Mouse (Mus musculus) neural tube, embryonic 12.5 days (tissue): ENCODE data around the gene Tph2. TPM values are rescaled to one million over a fixed set of nuclear protein-coding genes. Genes with fewer than 3 reads are reported as not detected.

Source experiments
- ATAC-seq: fragments of 200-750 bp; cut with Nextera tagmentation; 2 replicates; pipeline ENCODE4 v1.8.0; 2017; ENCODE audit warnings: low read depth, mild to moderate bottlenecking, moderate TSS enrichment, moderate library complexity; ENCODE audit not compliant: low FRiP score
- H3K27ac ChIP-seq: fragments of 300-500 bp; sonication (generic); 2 replicates; pipeline ENCODE4 v1.5.1; 2016
- H3K27me3 ChIP-seq: fragments of 300-500 bp; sonication (generic); replicated peaks from 2 replicates; pipeline ENCODE4 v1.6.1; 2016; ENCODE audit warnings: mild to moderate bottlenecking
- H3K36me3 ChIP-seq: fragments of 300-500 bp; sonication (generic); 2 replicates; pipeline ENCODE4 v1.6.1; 2016; ENCODE audit warnings: mild to moderate bottlenecking
- H3K4me1 ChIP-seq: fragments of 300-500 bp; sonication (generic); 2 replicates; pipeline ENCODE4 v1.6.1; 2016
- H3K4me2 ChIP-seq: fragments of 300-500 bp; sonication (generic); replicated peaks from 2 replicates; pipeline ENCODE4 v1.6.1; 2016; ENCODE audit warnings: mild to moderate bottlenecking
- H3K4me3 ChIP-seq: fragments of 300-500 bp; sonication (generic); 2 replicates; pipeline ENCODE4 v1.5.1; 2016
- H3K9ac ChIP-seq: fragments of 300-500 bp; sonication (generic); 2 replicates; pipeline ENCODE4 v1.6.1; 2016; ENCODE audit warnings: mild to moderate bottlenecking
- H3K9me3 ChIP-seq: fragments of 300-500 bp; sonication (generic); 2 replicates; pipeline ENCODE4 v1.6.1; 2016; ENCODE audit warnings: mild to moderate bottlenecking
- WGBS: fragments of 180-500 bp; shearing (Covaris S2); methylation state at CpG from one replicate; pipeline ENCODE4 v1.1.7; 2016; 5-methylcytosine and 5-hydroxymethylcytosine counted together
- polyA plus RNA-seq: library from polyadenylated mRNA; unstranded; fragments of >200 nt; fragmentation: Nextera tagmentation; extraction: Ambion mirVana; gene quantifications from 2 replicates; pipeline ENCODE4 v1.2.1, GENCODE M21; 2016

The Tph2 gene
- polyA plus RNA-seq, 1 experiment from 2014 or later = 0.20 TPM

- no peak for ATAC-seq
- Histone ChIP-seq H3K36me3 (no peaks in the 10 kb centered on the region), H3K9ac (no peak overlapping the region), H3K27ac (no peak overlapping the region), H3K4me3 (no peak overlapping the region), H3K9me3 (no peaks in the 10 kb centered on the region), H3K4me1 (no peaks in the 10 kb centered on the region), H3K27me3 (no peaks in the 10 kb centered on the region), H3K4me2 (no peak overlapping the region)
- 53% methylated on average over 4 of the region's 4 CpGs for WGBS
These were observed 133.2 kb downstream of the Tph2 start for GRCm38 (mm10) chr10:115051602-115052001.

GRCm38 (mm10) chr10:115050674-115051073 is 134.1 kb downstream of the Tph2 start:
- Histone ChIP-seq H3K27me3 (no peaks in the 10 kb centered on the region), H3K9me3 (no peaks in the 10 kb centered on the region), H3K4me2 (no peak overlapping the region), H3K4me3 (no peak overlapping the region), H3K27ac (no peak overlapping the region), H3K9ac (no peak overlapping the region), H3K4me1 (no peaks in the 10 kb centered on the region), H3K36me3 (no peaks in the 10 kb centered on the region)
- no peak for ATAC-seq
- 87% methylated on average over 12 of the region's 12 CpGs for whole genome bisulfite sequencing

- no peaks in the 10 kb centered on the region for H3K9me3 ChIP-seq
- H3K4me3 ChIP-seq = no peak overlapping the region
- no peak for ATAC-seq
- H3K36me3 ChIP-seq = no peaks in the 10 kb centered on the region
- 75% methylated on average over 8 of the region's 8 CpGs for WGBS
- no peak overlapping the region for H3K27ac ChIP-seq
- H3K4me2 ChIP-seq = no peak overlapping the region
- no peaks in the 10 kb centered on the region for H3K4me1 ChIP-seq
- H3K27me3 ChIP-seq = no peaks in the 10 kb centered on the region
- H3K9ac ChIP-seq = no peak overlapping the region
These were observed 134.6 kb downstream of the Tph2 start for GRCm38 (mm10) chr10:115050178-115050577.

DNA sequence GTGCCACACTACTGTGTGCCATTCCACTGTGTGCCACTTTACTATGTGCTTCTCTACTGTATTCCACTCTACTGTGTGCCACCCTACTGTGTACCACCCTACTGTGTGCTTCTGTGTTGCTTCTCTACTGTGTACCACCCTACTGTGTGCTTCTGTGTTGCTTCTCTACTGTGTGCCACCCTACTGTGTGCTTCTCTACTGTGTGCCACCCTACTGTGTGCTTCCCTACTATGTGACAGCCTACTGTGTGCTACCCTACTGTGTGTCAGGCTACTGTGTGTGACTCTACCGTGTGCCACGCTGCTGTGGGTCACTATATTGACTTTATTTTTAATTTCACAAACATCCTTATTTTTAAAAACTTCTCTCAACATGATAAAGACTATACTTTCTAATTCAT is 136.3 kb downstream of the Tph2 start:
- H3K9me3 ChIP-seq = no peaks in the 10 kb centered on the region
- H3K4me3 ChIP-seq = no peak overlapping the region
- 91% methylated on average over 2 of the region's 2 CpGs for WGBS
- H3K4me2 ChIP-seq = no peak overlapping the region
- no peak overlapping the region for H3K27ac ChIP-seq
- no peak overlapping the region for H3K9ac ChIP-seq
- no peak for ATAC-seq
- H3K4me1 ChIP-seq = no peaks in the 10 kb centered on the region
- H3K27me3 ChIP-seq = no peaks in the 10 kb centered on the region
- no peaks in the 10 kb centered on the region for H3K36me3 ChIP-seq

- Histone ChIP-seq H3K4me2 (no peak overlapping the region), H3K27me3 (no peaks in the 10 kb centered on the region), H3K4me3 (no peak overlapping the region), H3K36me3 (no peaks in the 10 kb centered on the region), H3K9ac (no peak overlapping the region), H3K27ac (no peak overlapping the region), H3K4me1 (no peaks in the 10 kb centered on the region), H3K9me3 (no peaks in the 10 kb centered on the region)
- no peak for ATAC-seq
- WGBS = 89% methylated on average over 9 of the region's 9 CpGs
These were observed 149.1 kb downstream of the Tph2 start for GRCm38 (mm10) chr10:115035748-115036147.

Other genes starting within 250 kb of the Tph2 start
- gene Tbc1d15, start 66.4 kb upstream of the Tph2 start, polyA plus RNA-seq = 40.9 and 49.5 TPM in 2 replicates
- 15.0 and 15.9 TPM in 2 replicates for gene Rab21, start 130.6 kb upstream of the Tph2 start, polyA plus RNA-seq
- 42.5 and 43.8 TPM in 2 replicates for gene Tmem19, start 177.5 kb upstream of the Tph2 start, polyA plus RNA-seq
- gene Thap2, start 199.4 kb upstream of the Tph2 start, polyA plus RNA-seq = 34.0 and 35.3 TPM in 2 replicates
- gene Zfc3h1, start 199.9 kb upstream of the Tph2 start, polyA plus RNA-seq = 24.0 and 27.5 TPM in 2 replicates